In the genomic region with DNA sequence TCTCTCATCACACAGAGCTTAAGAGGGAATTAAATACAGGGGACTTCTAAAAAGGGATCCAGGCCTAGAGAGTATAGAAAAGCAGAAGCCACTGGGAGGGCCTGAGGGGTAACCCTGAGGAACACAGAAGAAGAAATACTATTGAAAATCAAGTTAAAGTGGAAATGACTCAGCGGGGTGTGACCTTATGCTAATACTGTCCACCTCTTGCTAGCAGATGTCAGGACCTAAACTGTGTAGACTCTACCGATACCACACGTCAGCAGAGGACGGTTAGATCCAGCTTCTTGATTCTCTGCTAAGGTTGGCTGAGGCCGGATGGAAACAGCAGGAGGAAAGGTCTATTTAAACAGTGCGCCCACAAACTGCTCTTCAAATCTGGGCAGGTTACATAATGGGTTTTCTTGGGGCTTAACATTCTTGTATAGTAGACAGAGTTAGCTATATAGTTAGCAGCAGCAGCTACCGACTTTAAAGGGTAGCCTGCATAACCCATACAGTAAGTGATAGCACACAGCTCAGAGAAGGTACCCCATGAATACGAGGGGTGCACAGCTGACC, we compare ENCODE assay signal across 22 mouse cellular contexts.
DNase-seq lines count a peak whose midpoint lies in the region; ATAC-seq and TF ChIP-seq lines count a peak whose summit lies in the region.
"Had no signal": no experiment of that assay in that cellular context is flagged by ENCODE, and none has a peak within 500 bp of the region (broad histone marks: within the 10 kb centered on the region; RNA-seq: fewer than 3 reads in every experiment).

No protein-coding gene starts in this region.

- no peak overlapping the region for H3K4me3 ChIP-seq in CH12.LX (replicated peaks in 1 of 3; ENCODE audit: low read depth in 2 of 3, low read length in 2 of 3, poor library complexity in 1 of 3)
- no peak overlapping the region for H3K4me3 ChIP-seq in intestine, embryonic 15.5 days (replicated peaks)
- no peak overlapping the region for H3K4me3 ChIP-seq in liver, postnatal 0 days (ENCODE audit: low read depth, low read length)
- H3K4me3 ChIP-seq: gastrocnemius, adult 2 months; heart, embryonic 13.5 days; hindbrain, embryonic 15.5 days; limb, embryonic 15.5 days; liver, embryonic 15.5 days had no signal

- H3K9ac ChIP-seq in CH12.LX (ENCODE audit: insufficient read depth, low read depth), result no peak overlapping the region
- no peak overlapping the region for H3K9ac ChIP-seq in intestine, embryonic 15.5 days
- no peak overlapping the region for H3K9ac ChIP-seq in liver, postnatal 0 days (replicated peaks)
- H3K9ac ChIP-seq: forebrain, postnatal 0 days; heart, embryonic 13.5 days; hindbrain, embryonic 15.5 days; limb, embryonic 15.5 days; liver, embryonic 15.5 days had no signal

- ATAC-seq in common myeloid progenitor, adult 5-6 weeks (replicated peaks; ENCODE audit: low read depth, poor library complexity, severe bottlenecking), result peak; percentile 70
- no peak for ATAC-seq in intestine, embryonic 15.5 days
- ATAC-seq in liver, postnatal 0 days, result no peak
- ATAC-seq: forebrain, postnatal 0 days; midbrain, embryonic 16.5 days had no signal

- peak; percentile 79 for TF ChIP-seq EP300 in CH12.LX (IDR thresholded peaks at IDR 0.05; ENCODE audit: low read length)
- no peak for TF ChIP-seq EP300 in liver, postnatal 0 days (IDR thresholded peaks at IDR 0.05; ENCODE audit: low read depth)

- TF ChIP-seq CTCF in CH12.LX (conservative IDR thresholded peaks at IDR 0.05 in 1 of 2, IDR thresholded peaks at IDR 0.05 in 1 of 2; ENCODE audit: low read depth in 2 of 2, low read length in 2 of 2), result no peak
- no peak for TF ChIP-seq CTCF in liver, postnatal 0 days (IDR thresholded peaks at IDR 0.05; ENCODE audit: low read depth)

- dilution Hi-C loops in CH12.LX (cut with MboI; ENCODE audit: extremely low pct_ligation_motif_present, extremely low pct_unique_long_range_greater_than_20kb, low sequenced_read_pairs), result no loop called here

- H3K9me3 ChIP-seq in CH12.LX (replicated peaks; ENCODE audit: low read length), result no peaks in the 10 kb centered on the region
- no peaks in the 10 kb centered on the region for H3K9me3 ChIP-seq in intestine, embryonic 15.5 days
- no peaks in the 10 kb centered on the region for H3K9me3 ChIP-seq in liver, postnatal 0 days (ENCODE audit: low read length)
- H3K9me3 ChIP-seq: heart, embryonic 13.5 days; hindbrain, embryonic 15.5 days; limb, embryonic 15.5 days; liver, embryonic 15.5 days had no signal

- WGBS in intestine, embryonic 15.5 days, result 88% methylated on average over 8 of the region's 8 CpGs
- WGBS in liver, postnatal 0 days (ENCODE audit: insufficient replicate concordance), result 55% methylated on average over 8 of the region's 8 CpGs

- H3K4me1 ChIP-seq in CH12.LX (ENCODE audit: control insufficient read depth in 1 of 2, insufficient read depth in 2 of 2), result peaks cover 17% of the 10 kb centered on the region in 2 experiments
- no peaks in the 10 kb centered on the region for H3K4me1 ChIP-seq in intestine, embryonic 15.5 days (replicated peaks)
- peaks cover 11% of the 10 kb centered on the region; the same call in 1 of the 2 replicates for H3K4me1 ChIP-seq in liver, postnatal 0 days (ENCODE audit: insufficient read depth)
- H3K4me1 ChIP-seq: hindbrain, embryonic 15.5 days had no signal

- peak overlapping the region; percentile 5; the same call in 1 of the 2 replicates for H3K4me2 ChIP-seq in CH12.LX (ENCODE audit: insufficient read depth, low read depth, poor library complexity, severe bottlenecking)
- H3K4me2 ChIP-seq in intestine, embryonic 15.5 days (replicated peaks), result no peak overlapping the region
- H3K4me2 ChIP-seq in liver, postnatal 0 days (ENCODE audit: low read depth, low read length), result no peak overlapping the region
- H3K4me2 ChIP-seq: heart, embryonic 13.5 days; hindbrain, embryonic 15.5 days; limb, embryonic 15.5 days; liver, embryonic 15.5 days had no signal

- in situ Hi-C loops in CH12.LX (cut with MboI; ENCODE audit: low pct_ligation_motif_present, low pct_unique_long_range_greater_than_20kb, low sequenced_read_pairs), result no loop called here

- no peak for TF ChIP-seq POLR2A in CH12.LX (IDR thresholded peaks at IDR 0.05; ENCODE audit: low read depth, low read length)

- H3K36me3 ChIP-seq in CH12.LX (replicated peaks in 1 of 2; ENCODE audit: control insufficient read depth in 1 of 2, insufficient read depth in 1 of 2, low read length in 1 of 2), result no peaks in the 10 kb centered on the region
- H3K36me3 ChIP-seq in intestine, embryonic 15.5 days, result no peaks in the 10 kb centered on the region
- H3K36me3 ChIP-seq in liver, postnatal 0 days (replicated peaks; ENCODE audit: insufficient read depth, low read length), result no peaks in the 10 kb centered on the region
- H3K36me3 ChIP-seq: heart, embryonic 13.5 days; hindbrain, embryonic 15.5 days; limb, embryonic 15.5 days; liver, embryonic 15.5 days had no signal

- no peak overlapping the region for H3K27ac ChIP-seq in CH12.LX (ENCODE audit: insufficient read depth, low read depth)
- no peak overlapping the region for H3K27ac ChIP-seq in intestine, embryonic 15.5 days
- H3K27ac ChIP-seq in liver, postnatal 0 days (ENCODE audit: low read depth), result no peak overlapping the region
- H3K27ac ChIP-seq: gastrocnemius, adult 2 months; heart, embryonic 13.5 days; hindbrain, embryonic 15.5 days; kidney, postnatal 0 days; limb, embryonic 15.5 days; liver, embryonic 15.5 days had no signal

- no peaks in the 10 kb centered on the region for H3K79me2 ChIP-seq in CH12.LX (replicated peaks; ENCODE audit: control insufficient read depth, extremely low read depth, insufficient read depth, poor library complexity, severe bottlenecking)

- TF ChIP-seq RAD21 in CH12.LX (IDR thresholded peaks at IDR 0.05; ENCODE audit: low read depth, low read length), result no peak; the same call in 1 of the 2 replicates

- H3K27me3 ChIP-seq in CH12.LX (replicated peaks), result no peaks in the 10 kb centered on the region
- no peaks in the 10 kb centered on the region for H3K27me3 ChIP-seq in intestine, embryonic 15.5 days (replicated peaks)
- no peaks in the 10 kb centered on the region for H3K27me3 ChIP-seq in liver, postnatal 0 days (ENCODE audit: insufficient read depth, low read length)
- H3K27me3 ChIP-seq: hindbrain, embryonic 15.5 days; limb, embryonic 15.5 days had no signal

- DNase-seq in A20 (ENCODE audit: low read depth, low spot score), result peak; percentile 44
- peak; percentile 75 for DNase-seq in CH12.LX (ENCODE audit: extremely low read depth)
- DNase-seq in natural killer cell, adult 2 months (ENCODE audit: low spot score in 2 of 2), result peak; percentile 3 to 24
- no peak for DNase-seq in layer of hippocampus, adult 9-10 months (ENCODE audit: low spot score)
- no peak for DNase-seq in liver, postnatal 0 days
- DNase-seq: adrenal gland, adult 8-10 months; cerebellum, postnatal 14 days; embryo, embryonic 11 days; forebrain, postnatal 0 days; gastrocnemius, adult 2 months; kidney, adult 11 months; layer of hippocampus, postnatal 36 days; lung, postnatal 10 days; retina, postnatal 1 day had no signal

TF ChIP-seq in CH12.LX, 34 proteins besides CTCF, POLR2A, EP300 and RAD21 (continues in another document):
- no peak for TF ChIP-seq NELFE (IDR thresholded peaks at IDR 0.05; ENCODE audit: low read depth, low read length)
- TF ChIP-seq MEF2A (IDR thresholded peaks at IDR 0.05; ENCODE audit: borderline replicate concordance, low read depth, low read length), result peak; percentile 42
- no peak for TF ChIP-seq SMC3 (IDR thresholded peaks at IDR 0.05; ENCODE audit: low read depth, low read length)
- no peak for TF ChIP-seq MXI1 (IDR thresholded peaks at IDR 0.05; ENCODE audit: low read depth, low read length)
- no peak for TF ChIP-seq KAT2A (IDR thresholded peaks at IDR 0.05; ENCODE audit: insufficient replicate concordance, low read length)
- TF ChIP-seq UBTF (IDR thresholded peaks at IDR 0.05; ENCODE audit: low read depth, low read length), result no peak
- TF ChIP-seq SIN3A (IDR thresholded peaks at IDR 0.05; ENCODE audit: low read length), result 0 out of 2 replicates have a peak, but pooled peaks have one; percentile 25
- TF ChIP-seq TCF12 (IDR thresholded peaks at IDR 0.05; ENCODE audit: low read depth, low read length), result peak; percentile 34; the same call in 1 of the 2 replicates
- TF ChIP-seq ELF1 (IDR thresholded peaks at IDR 0.05; ENCODE audit: low read depth, low read length), result no peak; the same call in 1 of the 2 replicates
- TF ChIP-seq MAZ (IDR thresholded peaks at IDR 0.05; ENCODE audit: low read depth, low read length), result no peak
- TF ChIP-seq ZKSCAN1 (IDR thresholded peaks at IDR 0.05; ENCODE audit: borderline replicate concordance, low read depth, low read length), result no peak
- TF ChIP-seq JUN (IDR thresholded peaks at IDR 0.05; ENCODE audit: insufficient read depth, low read depth, low read length), result peak; percentile 30; the same call in 1 of the 2 replicates
- no peak for TF ChIP-seq RCOR1 (conservative IDR thresholded peaks at IDR 0.05; ENCODE audit: low read depth, low read length)
- no peak for TF ChIP-seq GABPA (IDR thresholded peaks at IDR 0.05; ENCODE audit: insufficient replicate concordance, low read depth, low read length)
- TF ChIP-seq ZC3H11A (IDR thresholded peaks at IDR 0.05; ENCODE audit: low read depth, low read length), result no peak
- peak; percentile 73 for TF ChIP-seq BHLHE40 (IDR thresholded peaks at IDR 0.05; ENCODE audit: low read depth, low read length)
- no peak for TF ChIP-seq MYC (IDR thresholded peaks at IDR 0.05; ENCODE audit: low read depth, low read length)
- no peak for TF ChIP-seq CHD1 (IDR thresholded peaks at IDR 0.05; ENCODE audit: low read depth, low read length)
- TF ChIP-seq MAX (IDR thresholded peaks at IDR 0.05; ENCODE audit: low read length), result no peak
- no peak for TF ChIP-seq NRF1 (IDR thresholded peaks at IDR 0.05; ENCODE audit: low read depth, low read length)
- TF ChIP-seq ZNF384 (IDR thresholded peaks at IDR 0.05; ENCODE audit: low read depth, low read length), result no peak
- TF ChIP-seq CHD2 (IDR thresholded peaks at IDR 0.05; ENCODE audit: low read length), result no peak
- TF ChIP-seq HCFC1 (IDR thresholded peaks at IDR 0.05; ENCODE audit: low read depth, low read length), result no peak
- TF ChIP-seq ZMIZ1 (IDR thresholded peaks at IDR 0.05; ENCODE audit: low read depth, low read length), result no peak
- TF ChIP-seq TBP (conservative IDR thresholded peaks at IDR 0.05; ENCODE audit: low read depth, low read length), result no peak
- 0 out of 2 replicates have a peak, but pooled peaks have one; percentile 51 for TF ChIP-seq MAFK (IDR thresholded peaks at IDR 0.05; ENCODE audit: insufficient replicate concordance, low read length)
- no peak for TF ChIP-seq USF1 (IDR thresholded peaks at IDR 0.05; ENCODE audit: low read depth, low read length)
- no peak for TF ChIP-seq USF2 (conservative IDR thresholded peaks at IDR 0.05; ENCODE audit: low read depth, low read length)
- no peak for TF ChIP-seq E2F4 (IDR thresholded peaks at IDR 0.05; ENCODE audit: insufficient replicate concordance, low read depth, low read length)
- TF ChIP-seq PAX5 (IDR thresholded peaks at IDR 0.05; ENCODE audit: low read length), result no peak

Comparison
In these comparisons a context has a peak if more than half of its experiments do, and no peak if none do; other contexts are left out.
1. DNase-seq: peak in A20 (single experiment), CH12.LX (single experiment) and natural killer cell, adult 2 months (2 of 2); none in layer of hippocampus, adult 9-10 months (single experiment) and liver, postnatal 0 days (single experiment).